Mouse (Mus musculus) stomach, postnatal 0 days (tissue): Measurements from ENCODE around the gene Rassf2.

Experiments
- CTCF ChIP-seq: IDR thresholded peaks from 2 replicates; pipeline ENCODE4 v1.5.1; 2016; ENCODE audit warnings: antibody characterized with exemption, low read depth, mild to moderate bottlenecking, moderate library complexity
- EP300 ChIP-seq: optimal IDR thresholded peaks from 2 replicates; pipeline ENCODE3; 2016; ENCODE audit warnings: antibody characterized with exemption

- no peak for TF ChIP-seq CTCF
- TF ChIP-seq EP300: no peak
Observed at GRCm38 (mm10) chr2:132021616-132022015, 8.4 kb downstream of the Rassf2 start.
